Mouse (Mus musculus): ENCODE measurements around the gene Vmn1r58.

DNA sequence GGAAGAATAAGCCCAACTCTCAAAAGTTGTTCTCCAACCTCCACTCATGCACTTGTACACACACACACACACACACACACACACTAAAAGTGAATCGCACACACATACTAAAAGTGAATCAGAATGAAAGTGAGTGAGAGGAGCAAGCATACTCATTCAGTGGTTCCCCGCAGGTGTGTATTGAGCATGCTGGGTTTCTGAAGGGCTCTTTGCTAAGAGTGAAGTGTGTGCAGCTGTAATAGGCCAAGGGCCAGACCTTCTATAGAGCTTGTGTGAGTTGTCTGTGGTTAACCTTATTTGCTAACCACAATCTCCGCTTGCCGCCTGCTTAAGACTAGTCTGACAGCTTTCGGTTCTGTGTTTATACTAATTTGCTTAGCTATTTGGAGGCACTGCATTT is 49.6 kb downstream of the Vmn1r58 start:
- TF ChIP-seq CTCF (conservative IDR thresholded peaks at IDR 0.05; ENCODE audit: low read length) (no peak), POU5F1 (IDR thresholded peaks at IDR 0.05; ENCODE audit: borderline replicate concordance, low read length) (no peak)

All from E14TG2a.4 (cell line).